Mouse (Mus musculus) stomach, postnatal 0 days (tissue): ENCODE data around the gene Fxyd3.
A peak's percentile ranks its signal among the peaks of the same experiment; 100 is the strongest.

Source experiments
- CTCF ChIP-seq: IDR thresholded peaks from 2 replicates; pipeline ENCODE4 v1.5.1; 2016; ENCODE audit warnings: antibody characterized with exemption, low read depth, mild to moderate bottlenecking, moderate library complexity
- EP300 ChIP-seq: optimal IDR thresholded peaks from 2 replicates; pipeline ENCODE3; 2016; ENCODE audit warnings: antibody characterized with exemption

GRCm38 (mm10) chr7:31034789-31035188, 41.7 kb downstream of the Fxyd3 start:
- TF ChIP-seq EP300 (no peak), CTCF (peak; percentile 51)
